Mouse (Mus musculus) common myeloid progenitor, adult 5-6 weeks (primary cell): ENCODE results near the gene Tvp23b. TPM values are rescaled to one million over a fixed set of nuclear protein-coding genes. Genes with fewer than 3 reads are reported as not detected.

Experiments
- ATAC-seq: replicated peaks from 2 replicates; pipeline ENCODE4 v1.8.0; 2016; ENCODE audit warnings: low read depth, mild to moderate bottlenecking, moderate TSS enrichment, inconsistent platforms; ENCODE audit not compliant: poor library complexity, severe bottlenecking
- total RNA-seq: library from RNA; stranded (forward); fragments of 200-1000, 187-1606 nt; gene quantifications from 2 replicates; pipeline ENCODE4 v1.2.3, GENCODE M21; 2017

Gene Tvp23b
- 37.7 and 59.4 TPM in 2 replicates for total RNA-seq

DNA sequence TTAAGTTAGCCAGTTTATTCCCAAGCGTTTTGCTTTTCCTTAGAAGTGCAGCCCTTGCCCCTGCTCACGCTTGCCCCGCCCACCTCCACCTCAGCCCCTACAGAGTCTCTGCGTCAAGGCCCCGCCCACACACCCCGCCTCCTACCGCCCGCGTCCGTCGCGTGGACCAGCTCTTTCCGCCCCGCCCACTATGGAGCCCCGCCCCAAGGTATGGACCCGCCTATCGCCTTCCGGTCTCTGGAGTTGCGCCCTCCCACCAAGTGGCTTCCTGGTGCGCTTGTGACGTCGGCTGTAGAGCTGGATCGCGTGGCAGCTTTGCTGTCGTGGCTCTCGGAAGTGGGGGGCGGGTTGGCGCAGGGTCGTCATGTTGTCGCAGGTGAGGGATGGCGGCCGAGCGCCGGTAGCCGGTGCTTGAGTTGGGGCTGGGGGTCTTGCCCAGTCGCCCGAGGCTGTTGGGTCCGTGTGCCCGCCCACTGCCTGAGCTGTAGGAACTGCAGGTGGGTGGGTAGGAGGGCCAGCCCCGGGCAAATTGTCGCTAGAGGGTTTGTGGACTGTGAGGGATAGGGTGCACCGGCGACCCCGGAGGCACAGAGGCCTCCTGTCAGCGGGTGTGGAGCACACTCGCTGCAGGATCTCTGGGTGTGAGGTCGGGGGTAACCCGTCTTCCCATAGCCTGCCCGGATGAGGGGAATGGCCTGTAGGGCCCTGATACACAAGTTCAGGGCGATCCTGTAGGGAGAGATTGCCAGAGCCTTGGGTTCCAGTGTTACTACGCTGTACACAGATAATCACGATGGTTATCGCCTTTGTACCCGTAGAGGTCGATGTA is at the start of gene Tvp23b:
TSS of gene Tvp23b (plus strand) at position 236 of the 829 bp plus-strand sequence.
- ATAC-seq: peak; percentile 92

DNA sequence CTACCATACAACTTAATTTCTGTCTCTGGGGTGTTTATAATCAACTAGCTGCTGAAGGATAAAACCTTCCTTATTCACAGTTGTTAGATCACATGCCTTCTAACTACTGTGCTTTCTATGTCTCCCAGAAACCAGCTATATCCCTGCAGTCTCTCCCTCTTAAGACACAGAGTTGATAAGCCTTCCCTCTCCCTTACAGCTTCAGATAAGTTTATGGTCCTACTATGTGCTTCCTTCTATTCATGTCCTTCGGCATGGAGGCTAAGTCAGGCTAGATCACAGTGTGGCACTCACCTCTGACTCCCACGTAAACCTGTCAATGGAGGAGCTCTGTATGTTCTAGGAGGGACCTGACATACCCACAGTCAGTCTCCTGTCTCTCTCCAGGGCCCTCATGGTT is 48.9 kb upstream of the Tvp23b start:
- ATAC-seq: no peak

GRCm38 (mm10) chr11:62831906-62832305 is 47.3 kb upstream of the Tvp23b start:
- ATAC-seq: no peak

DNA sequence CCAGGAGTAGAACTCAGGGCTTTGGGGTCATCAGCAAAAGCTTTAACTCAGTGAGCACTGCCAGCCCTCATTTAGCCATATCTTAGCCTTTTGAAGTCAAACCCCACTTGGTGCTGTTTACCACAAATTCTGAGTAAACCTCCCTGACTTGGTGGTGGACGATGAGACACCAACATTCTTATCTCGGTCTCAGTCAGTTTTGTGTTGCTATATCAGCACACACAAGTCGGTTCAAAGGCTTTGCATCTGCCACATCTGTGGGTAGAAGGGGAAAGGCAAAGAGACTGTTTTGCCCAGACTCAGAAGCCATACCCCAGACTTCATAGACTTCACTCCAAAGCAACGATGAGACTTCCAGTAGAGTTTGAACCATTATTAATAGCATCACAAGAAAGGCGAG is 34.7 kb upstream of the Tvp23b start:
- peak; percentile 33; the same call in 1 of the 2 replicates for ATAC-seq

DNA sequence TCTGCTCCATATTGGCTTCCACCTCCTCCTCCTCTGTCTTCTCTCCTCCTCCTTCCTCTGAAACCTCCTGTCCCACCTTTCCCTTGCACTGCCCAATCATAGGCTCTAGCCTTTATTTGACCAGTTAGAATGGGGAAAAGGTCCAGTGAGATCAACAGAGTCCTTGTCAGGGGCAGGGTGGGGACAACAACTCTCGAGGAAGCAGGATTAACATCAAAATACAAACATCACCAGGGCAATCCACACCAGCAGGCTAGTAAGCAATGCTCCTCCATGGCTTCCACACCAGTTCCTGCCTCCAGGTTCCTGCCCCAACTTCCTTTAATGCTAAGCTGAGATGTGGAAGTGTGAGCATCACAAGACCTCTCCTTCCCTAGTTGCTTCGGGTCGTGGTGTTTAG is 33.5 kb upstream of the Tvp23b start:
- ATAC-seq: no peak

DNA sequence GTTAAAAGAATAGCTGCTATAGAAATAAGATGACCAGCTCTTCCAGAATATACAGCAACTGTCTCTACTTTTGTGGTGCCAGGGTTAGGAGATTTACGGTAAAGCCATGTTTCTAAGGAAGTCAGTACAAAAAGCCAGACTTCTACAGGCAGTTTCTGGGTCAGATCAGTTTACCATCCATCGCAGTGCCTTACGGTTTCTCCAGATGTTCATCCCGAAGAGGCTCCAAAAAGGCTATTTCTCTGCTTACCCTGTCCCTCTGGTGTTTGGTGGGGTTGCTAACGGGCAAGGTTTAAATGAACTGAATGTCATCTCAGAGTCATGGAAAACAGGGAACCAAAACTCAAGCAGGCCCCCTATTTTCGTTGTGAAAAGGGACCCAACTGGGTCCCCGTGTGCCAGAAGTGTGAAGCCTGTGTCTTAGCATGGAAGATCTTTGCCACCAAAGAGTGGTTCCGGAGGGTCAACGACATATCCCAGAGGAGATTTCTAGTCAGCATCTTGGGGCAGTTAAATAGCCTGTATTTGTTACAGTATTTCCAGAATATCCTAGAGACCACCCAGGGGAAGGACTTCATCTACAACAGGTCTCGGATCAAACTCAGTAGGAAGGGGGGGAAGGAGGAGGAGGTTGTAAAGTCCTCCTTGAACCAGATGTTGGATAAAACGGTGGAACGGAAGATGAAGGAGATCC is 32.1 kb upstream of the Tvp23b start, which contains the start of gene Fbxw10:
TSS of gene Fbxw10 (plus strand) at position 109 of the 694 bp plus-strand sequence.
- ATAC-seq: peak; percentile 77

GRCm38 (mm10) chr11:62847655-62848191 is 31.5 kb upstream of the Tvp23b start:
- ATAC-seq: peak; percentile 56

DNA sequence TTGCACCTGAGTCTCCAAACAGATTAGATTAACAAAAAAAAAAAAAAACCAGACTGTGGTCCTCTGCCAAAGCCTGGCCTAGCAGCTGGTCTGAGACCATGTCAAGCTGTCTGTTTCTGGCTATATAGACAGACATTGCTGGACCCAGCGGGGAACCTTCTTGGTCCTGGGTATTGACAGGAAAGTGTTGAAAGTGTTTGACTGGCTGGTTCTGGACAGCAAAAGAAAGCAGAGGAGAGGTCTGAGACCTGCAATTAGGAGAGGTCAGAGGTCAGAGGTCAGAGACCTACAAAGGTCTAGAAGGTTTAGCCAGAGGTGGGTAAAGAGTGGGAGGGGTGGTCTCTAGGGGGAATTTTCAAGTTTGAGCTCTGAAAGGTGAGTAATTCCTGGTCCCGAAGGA is 31.0 kb upstream of the Tvp23b start:
- no peak for ATAC-seq

DNA sequence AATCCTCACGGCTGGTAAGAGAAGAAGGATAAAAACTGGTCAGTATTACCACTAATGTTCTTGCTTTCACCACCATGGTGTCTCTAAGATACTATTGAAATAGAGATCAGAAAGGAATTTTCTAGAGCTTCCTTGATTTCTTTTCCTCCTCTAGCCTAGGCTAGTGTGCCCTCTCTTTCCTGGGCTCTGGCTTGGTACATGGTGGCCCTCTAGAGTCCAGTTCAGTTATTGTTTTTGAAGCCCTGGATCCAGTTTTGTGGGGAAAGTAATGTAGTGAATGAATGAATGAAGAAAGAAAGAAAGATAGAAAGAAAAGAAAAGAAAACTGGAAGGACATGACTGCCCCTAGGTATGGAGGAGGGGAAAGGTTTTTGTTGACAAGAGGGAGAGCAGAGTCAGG is 28.1 kb upstream of the Tvp23b start:
- ATAC-seq: 0 out of 2 replicates have a peak, but pooled peaks have one; percentile 45

DNA sequence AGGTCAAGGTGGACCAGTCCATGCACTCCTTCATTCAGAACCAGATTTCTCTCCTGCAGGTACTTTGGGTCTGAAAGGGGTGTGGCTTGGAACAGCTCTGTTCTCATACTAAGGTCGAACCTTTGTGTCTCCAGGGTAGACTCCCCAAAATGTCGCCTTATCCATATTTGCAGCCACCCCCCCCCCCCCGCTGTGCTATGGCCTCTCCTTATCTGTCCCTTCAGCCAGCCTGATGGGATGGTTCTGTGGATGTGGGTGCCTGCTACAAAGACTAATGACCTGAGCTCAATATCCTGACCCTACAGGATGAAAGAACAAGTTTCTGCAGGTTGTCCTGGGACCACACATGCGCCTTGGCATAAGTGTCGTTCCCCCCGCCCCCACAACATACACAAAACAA is 25.9 kb upstream of the Tvp23b start:
- no peak; the same call in 1 of the 2 replicates for ATAC-seq

GRCm38 (mm10) chr11:62865562-62865961 is 13.7 kb upstream of the Tvp23b start:
- no peak for ATAC-seq

GRCm38 (mm10) chr11:62866685-62867084 is 12.6 kb upstream of the Tvp23b start:
- no peak for ATAC-seq

DNA sequence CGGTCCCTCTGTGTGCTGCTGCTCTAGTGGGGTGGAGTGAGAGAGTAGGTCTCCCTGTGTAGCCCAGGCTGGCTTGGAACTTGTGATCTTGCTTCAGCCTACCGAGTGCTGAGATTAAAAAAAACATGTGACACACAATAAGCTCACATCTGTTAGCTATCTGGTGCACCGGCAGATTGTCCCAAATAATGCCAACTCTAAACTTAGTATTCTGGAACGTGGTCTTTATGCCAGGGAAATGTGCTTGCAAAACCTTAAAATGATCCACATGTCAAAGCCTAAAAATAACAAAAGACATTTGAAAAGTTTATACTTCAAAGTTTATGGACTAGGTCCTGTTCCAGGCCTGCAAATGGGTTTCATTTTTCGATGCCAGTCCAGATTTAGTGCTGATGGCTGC is 10.1 kb upstream of the Tvp23b start:
- ATAC-seq: no peak

GRCm38 (mm10) chr11:62869715-62870371 is 9.4 kb upstream of the Tvp23b start:
- ATAC-seq: no peak

DNA sequence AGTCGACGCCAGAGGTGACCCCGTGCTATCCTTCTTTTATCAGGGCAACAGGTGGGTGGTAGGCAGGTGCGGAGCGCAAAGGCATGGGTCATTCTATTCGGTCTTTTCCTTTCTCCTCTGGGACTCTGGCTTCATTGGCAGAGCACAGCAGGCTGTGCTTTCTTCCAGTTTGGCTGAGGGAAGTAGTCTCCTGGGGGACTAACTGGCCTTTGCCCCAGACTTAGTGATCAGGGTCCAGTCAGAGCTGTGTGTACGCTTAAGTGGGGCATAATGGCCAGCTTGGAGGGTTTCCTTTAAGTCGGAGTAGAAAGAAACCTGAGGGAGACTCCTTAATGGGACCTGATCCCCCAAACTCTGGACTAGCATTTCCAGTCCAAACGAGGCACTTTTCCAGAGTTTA is 5.8 kb upstream of the Tvp23b start:
- no peak for ATAC-seq

- no peak for ATAC-seq
These were observed 3.6 kb upstream of the Tvp23b start for GRCm38 (mm10) chr11:62875696-62876095.

GRCm38 (mm10) chr11:62876445-62876844 is 2.8 kb upstream of the Tvp23b start:
- ATAC-seq: no peak

DNA sequence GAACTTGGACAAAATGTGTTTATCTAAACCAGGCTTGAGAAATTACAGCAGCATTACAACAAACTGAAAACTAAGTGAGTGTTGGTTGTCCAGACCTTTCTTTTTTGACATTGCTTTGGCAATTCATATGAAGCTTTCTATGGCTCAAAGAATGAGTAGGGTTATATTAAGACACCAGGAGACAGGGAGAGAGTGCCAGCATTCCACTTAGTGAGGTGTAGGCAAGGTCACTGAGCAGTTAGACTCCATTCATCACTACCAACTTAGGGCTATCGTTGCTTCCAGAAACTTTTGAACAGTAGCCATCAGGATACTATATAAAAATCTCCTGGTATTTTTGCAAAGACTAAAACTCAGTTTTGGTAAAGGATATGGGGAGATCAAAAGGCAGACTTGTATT is 1.9 kb upstream of the Tvp23b start:
- ATAC-seq: no peak

DNA sequence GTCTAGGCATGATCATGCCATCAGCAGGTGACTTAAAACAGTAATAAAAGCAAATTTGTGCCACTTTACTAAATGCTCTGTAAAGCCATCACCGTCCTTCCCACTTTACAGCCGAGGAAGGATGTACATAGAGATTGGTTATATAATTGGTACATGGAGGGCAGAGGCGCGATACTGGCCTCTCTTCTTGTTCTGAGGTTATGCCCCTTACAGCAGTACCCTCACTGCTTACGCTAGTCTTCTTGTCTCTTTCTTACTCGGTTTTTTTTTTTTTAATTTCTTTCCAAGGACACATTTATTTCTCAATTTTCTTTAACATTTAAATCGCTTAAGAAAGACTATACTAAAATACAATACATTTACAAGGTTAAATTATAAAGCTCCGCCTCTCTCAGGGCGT is 527 bp upstream of the Tvp23b start:
- no peak for ATAC-seq

DNA sequence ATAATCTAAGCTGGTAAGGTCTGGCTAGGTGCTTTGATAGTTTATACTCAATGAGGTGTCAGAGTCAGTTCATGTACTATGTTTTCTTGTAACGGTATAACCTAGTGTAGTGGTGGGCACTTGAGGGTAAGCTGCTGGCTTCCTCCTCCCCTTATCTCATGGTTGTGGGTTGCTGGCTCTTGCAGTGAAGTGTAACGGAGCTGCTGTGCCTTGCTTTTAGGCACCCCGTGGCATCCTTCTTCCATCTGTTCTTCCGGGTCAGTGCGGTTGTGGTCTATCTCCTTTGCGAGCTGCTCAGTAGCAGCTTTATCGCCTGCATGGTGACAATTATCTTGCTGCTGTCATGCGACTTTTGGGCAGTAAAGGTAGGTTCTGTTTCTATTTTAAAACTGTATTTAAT is 4.2 kb downstream of the Tvp23b start:
- ATAC-seq: peak; percentile 51

GRCm38 (mm10) chr11:62885323-62885722 is 6.1 kb downstream of the Tvp23b start:
- no peak for ATAC-seq
